Mouse (Mus musculus): ENCODE data around the gene Tmem8b. TPM values are rescaled to one million over a fixed set of nuclear protein-coding genes. Genes with fewer than 3 reads are reported as not detected.

Tmem8b gene
- polyA plus RNA-seq, 1 experiment from 2014 or later, result 5.6 TPM

DNA sequence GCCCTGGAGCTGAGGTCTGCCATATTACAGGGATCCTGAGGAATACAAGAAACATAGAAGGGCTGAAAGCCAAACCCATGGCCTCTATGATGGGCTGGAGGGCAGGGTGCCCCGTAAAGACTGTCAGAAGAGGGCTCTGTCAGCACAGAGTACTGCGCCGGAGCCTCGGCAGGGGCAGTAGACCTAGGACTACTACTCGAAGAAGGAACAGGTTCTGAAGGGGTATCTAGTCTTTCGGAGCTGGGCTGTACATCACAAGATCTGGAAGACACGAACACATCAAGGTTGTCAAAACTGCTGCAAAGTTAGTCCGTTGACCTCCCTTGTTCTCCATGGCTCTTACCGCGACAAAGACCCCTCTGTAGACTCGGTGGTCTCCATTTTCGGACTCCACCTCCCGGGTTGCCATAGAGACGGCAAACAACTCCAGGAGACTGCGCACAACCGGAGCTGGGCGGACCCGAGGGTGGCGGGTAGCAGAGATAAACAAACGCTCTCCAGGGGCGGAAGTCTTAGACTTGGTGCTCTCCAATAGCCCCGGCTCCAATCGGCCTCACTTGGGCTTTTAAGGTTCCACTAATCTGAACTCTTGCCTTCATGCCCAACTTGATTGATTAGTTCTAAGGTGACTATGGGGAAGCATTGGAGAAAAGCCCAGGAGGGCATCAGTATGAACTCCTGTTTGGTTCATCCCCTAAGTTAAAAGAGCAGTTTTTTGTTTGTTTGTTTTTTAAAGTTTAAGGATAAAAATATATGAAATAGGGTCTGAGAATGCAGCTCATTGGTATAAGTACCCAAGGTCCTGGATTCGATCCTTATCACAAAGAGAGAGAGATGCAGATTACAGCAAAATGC is 15.4 kb upstream of the Tmem8b start, which contains the start of gene Spag8:
Spag8 (minus strand) TSS at position 434 of the 855 bp plus-strand sequence.
- 11% methylated on average over 24 of the region's 24 CpGs for WGBS
- 0 out of 2 replicates have a peak within 1 kb of the TSS, but pooled peaks have one; percentile 17 for H3K9ac ChIP-seq (ENCODE audit: low read length)

DNA sequence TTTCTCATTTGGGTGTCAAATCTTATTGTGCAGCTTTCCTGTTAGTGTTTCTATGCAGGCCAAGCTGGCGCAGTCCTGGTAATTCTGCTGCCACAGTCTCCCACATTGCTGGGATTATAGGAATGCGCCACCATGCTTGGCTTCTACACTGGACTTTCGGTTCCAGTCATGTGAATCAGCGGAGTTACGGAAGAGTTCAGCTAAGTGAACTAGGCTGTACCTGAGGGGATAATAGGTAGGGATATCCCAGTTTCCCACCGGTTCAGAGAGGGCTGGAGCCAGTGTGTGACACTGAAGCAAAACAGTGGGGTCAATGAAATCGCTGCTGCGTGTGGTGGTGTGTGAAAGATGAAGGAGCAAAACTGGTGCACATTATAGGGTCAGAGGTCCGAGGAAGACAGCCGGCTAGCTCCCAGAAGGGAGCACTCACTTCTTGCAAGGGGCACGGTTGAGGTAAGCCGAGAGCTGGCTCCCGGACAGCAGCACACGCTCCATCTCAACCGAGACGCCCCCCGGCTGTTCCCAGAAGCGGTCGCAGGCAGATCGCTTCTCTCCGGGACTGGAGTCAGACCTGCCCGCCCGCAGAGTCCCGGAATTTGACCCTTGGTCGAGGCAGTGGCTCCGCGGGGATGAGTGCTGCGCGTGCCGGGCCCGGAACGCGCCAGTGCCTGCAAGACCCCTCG is 13.0 kb upstream of the Tmem8b start:
- DNase-seq (ENCODE audit: low spot score) (no peak), ATAC-seq (peak; percentile 47; the same call in 1 of the 2 replicates)
- 4% methylated on average over 34 of the region's 34 CpGs for WGBS

More for the DNA sequence above, 15.4 kb upstream of the Tmem8b start, which contains the start of gene Spag8:
- Histone ChIP-seq H3K4me3 (ENCODE audit: low read depth, low read length) (peak within 1 kb of the TSS; percentile 17), H3K36me3 (ENCODE audit: control insufficient read depth, insufficient read depth, low read length) (peaks cover 5% of the 10 kb centered on the region; the same call in 1 of the 2 replicates), H3K9me3 (replicated peaks; ENCODE audit: control insufficient read depth, low read length) (0 out of 2 replicates have a peak, but pooled peaks cover 3% of the 10 kb centered on the region), H3K4me2 (ENCODE audit: low read length) (peak within 1 kb of the TSS; percentile 41), H3K4me1 (ENCODE audit: control insufficient read depth, insufficient read depth, low read length) (peaks cover 6% of the 10 kb centered on the region), H3K27ac (ENCODE audit: low read depth, low read length) (no peak within 1 kb of the TSS), H3K27me3 (replicated peaks; ENCODE audit: control insufficient read depth, insufficient read depth, low read length) (no peaks in the 10 kb centered on the region)
- ATAC-seq, result no peak
- peak; percentile 58 for DNase-seq (ENCODE audit: low spot score)

DNA sequence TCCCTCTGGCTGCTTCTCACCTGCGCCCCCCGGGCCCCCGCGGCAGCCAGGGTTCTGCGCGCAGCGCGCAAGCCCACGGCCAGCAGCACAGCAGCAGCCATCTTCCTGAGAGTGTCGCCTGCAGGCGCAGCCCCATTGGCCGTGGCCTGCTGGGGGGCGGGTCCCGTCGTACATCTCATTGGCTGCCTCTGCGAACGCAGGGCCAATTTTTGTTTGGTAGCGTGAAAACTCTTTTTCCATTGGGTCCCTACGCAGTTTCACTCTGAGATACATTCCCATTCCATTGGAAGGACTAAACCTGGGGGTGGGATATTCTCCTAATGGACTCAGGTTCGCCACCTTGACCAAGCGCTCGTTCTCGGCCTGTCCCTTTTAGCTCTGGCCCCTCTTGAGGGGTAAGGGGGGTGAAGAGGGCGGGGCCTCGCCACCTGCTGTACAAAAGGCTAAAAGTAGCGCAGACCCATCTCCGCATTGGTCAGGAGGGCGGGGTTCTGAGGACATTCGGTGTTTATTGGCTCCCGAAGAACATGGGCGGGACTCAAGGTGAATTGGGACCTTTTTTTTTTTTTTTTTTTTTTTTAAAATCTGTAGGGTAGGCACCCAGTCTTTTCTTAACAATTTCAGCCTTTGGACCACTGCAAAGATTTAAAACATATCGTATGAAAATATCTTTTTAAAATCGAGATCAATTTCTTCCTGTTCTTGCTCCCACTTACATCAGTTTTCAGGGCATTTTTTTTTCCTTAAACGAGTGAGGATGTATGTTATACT is 12.2 kb upstream of the Tmem8b start, which contains the start of gene Hint2:
Hint2 (minus strand) TSS at position 128 of the 771 bp plus-strand sequence.
- WGBS, result under 1% methylated on average over 34 of the region's 34 CpGs

More for the DNA sequence above, 13.0 kb upstream of the Tmem8b start:
- Histone ChIP-seq H3K4me1 (ENCODE audit: control insufficient read depth, insufficient read depth, low read length) (peaks cover 6% of the 10 kb centered on the region), H3K4me3 (ENCODE audit: low read depth, low read length) (peak overlapping the region; percentile 77), H3K27ac (ENCODE audit: low read depth, low read length) (peak overlapping the region; percentile 86), H3K27me3 (replicated peaks; ENCODE audit: control insufficient read depth, insufficient read depth, low read length) (no peaks in the 10 kb centered on the region), H3K9ac (ENCODE audit: low read length) (peak overlapping the region; percentile 89), H3K9me3 (replicated peaks; ENCODE audit: control insufficient read depth, low read length) (no peaks in the 10 kb centered on the region), H3K36me3 (ENCODE audit: control insufficient read depth, insufficient read depth, low read length) (no peaks in the 10 kb centered on the region), H3K4me2 (ENCODE audit: low read length) (peak overlapping the region; percentile 81)

DNA sequence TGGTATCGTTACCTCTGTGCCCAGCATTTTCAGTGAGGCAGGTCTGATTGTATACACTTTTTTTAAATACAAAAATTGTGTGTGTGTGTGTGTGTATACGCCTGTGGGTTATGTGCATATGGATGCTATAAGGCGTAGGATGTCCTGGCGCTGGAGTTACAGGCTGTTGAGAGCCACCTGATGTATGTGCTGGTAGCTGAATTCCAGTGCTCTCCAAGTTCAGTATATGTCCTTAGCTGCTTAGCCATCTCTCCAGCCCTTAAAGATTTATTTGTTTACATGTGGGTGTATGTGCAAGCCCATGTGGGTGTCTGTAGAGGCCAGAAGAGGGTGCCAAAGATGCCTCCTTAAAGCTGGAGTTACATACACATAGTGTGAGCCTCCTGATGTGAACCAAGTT is 11.6 kb upstream of the Tmem8b start:
- H3K4me3 ChIP-seq (ENCODE audit: low read depth, low read length), result peak overlapping the region; percentile 77
- H3K27ac ChIP-seq (ENCODE audit: low read depth, low read length), result no peak overlapping the region
- 0 out of 2 replicates have a peak, but pooled peaks cover 1% of the 10 kb centered on the region for H3K27me3 ChIP-seq (replicated peaks; ENCODE audit: control insufficient read depth, insufficient read depth, low read length)
- DNase-seq (ENCODE audit: low spot score) (no peak), ATAC-seq (no peak)
- peaks cover 6% of the 10 kb centered on the region for H3K4me1 ChIP-seq (ENCODE audit: control insufficient read depth, insufficient read depth, low read length)
- peak overlapping the region; percentile 81 for H3K4me2 ChIP-seq (ENCODE audit: low read length)
- 59% methylated on average over 4 of the region's 4 CpGs for WGBS
- no peak overlapping the region for H3K9ac ChIP-seq (ENCODE audit: low read length)
- H3K36me3 ChIP-seq (ENCODE audit: control insufficient read depth, insufficient read depth, low read length), result no peaks in the 10 kb centered on the region
- no peaks in the 10 kb centered on the region for H3K9me3 ChIP-seq (replicated peaks; ENCODE audit: control insufficient read depth, low read length)

More for the DNA sequence above, 12.2 kb upstream of the Tmem8b start, which contains the start of gene Hint2:
- Histone ChIP-seq H3K9me3 (replicated peaks; ENCODE audit: control insufficient read depth, low read length) (no peaks in the 10 kb centered on the region), H3K36me3 (ENCODE audit: control insufficient read depth, insufficient read depth, low read length) (no peaks in the 10 kb centered on the region), H3K9ac (ENCODE audit: low read length) (peak within 1 kb of the TSS; percentile 89), H3K4me3 (ENCODE audit: low read depth, low read length) (peak within 1 kb of the TSS; percentile 77), H3K27ac (ENCODE audit: low read depth, low read length) (peak within 1 kb of the TSS; percentile 86), H3K4me1 (ENCODE audit: control insufficient read depth, insufficient read depth, low read length) (peaks cover 6% of the 10 kb centered on the region), H3K27me3 (replicated peaks; ENCODE audit: control insufficient read depth, insufficient read depth, low read length) (no peaks in the 10 kb centered on the region), H3K4me2 (ENCODE audit: low read length) (peak within 1 kb of the TSS; percentile 81)
- ATAC-seq (peak; percentile 99), DNase-seq (ENCODE audit: low spot score) (peak; percentile 99)

DNA sequence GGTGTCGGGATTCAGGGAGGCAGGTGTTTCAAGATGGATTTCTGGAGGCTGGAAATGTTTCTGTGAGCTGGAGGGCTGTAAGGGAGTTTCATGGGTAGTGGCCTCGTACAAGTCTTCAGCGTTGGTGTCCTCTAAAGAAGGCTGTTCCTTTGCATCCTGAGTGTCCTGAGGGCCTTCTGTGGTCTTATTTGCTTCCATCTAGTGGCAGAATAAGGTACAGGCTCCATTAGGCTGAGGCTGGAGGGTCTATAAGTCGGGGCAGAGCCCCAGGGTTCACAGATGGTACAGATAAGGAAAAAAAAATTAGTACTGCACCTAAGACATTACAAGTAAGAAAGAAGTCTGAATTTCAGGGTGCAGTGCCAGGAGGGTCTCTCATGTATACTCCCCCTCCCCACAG is 2.4 kb upstream of the Tmem8b start:
- Histone ChIP-seq H3K27ac (ENCODE audit: low read depth, low read length) (no peak overlapping the region), H3K36me3 (ENCODE audit: control insufficient read depth, insufficient read depth, low read length) (no peaks in the 10 kb centered on the region), H3K9me3 (replicated peaks; ENCODE audit: control insufficient read depth, low read length) (no peaks in the 10 kb centered on the region), H3K9ac (ENCODE audit: low read length) (no peak overlapping the region), H3K27me3 (replicated peaks; ENCODE audit: control insufficient read depth, insufficient read depth, low read length) (peaks cover 9% of the 10 kb centered on the region; the same call in 1 of the 2 replicates), H3K4me3 (ENCODE audit: low read depth, low read length) (no peak overlapping the region), H3K4me1 (ENCODE audit: control insufficient read depth, insufficient read depth, low read length) (peaks cover 18% of the 10 kb centered on the region), H3K4me2 (ENCODE audit: low read length) (no peak overlapping the region)
- ATAC-seq, result no peak
- WGBS, result 26% methylated on average over 4 of the region's 4 CpGs
- peak; percentile 34 for DNase-seq (ENCODE audit: low spot score)

DNA sequence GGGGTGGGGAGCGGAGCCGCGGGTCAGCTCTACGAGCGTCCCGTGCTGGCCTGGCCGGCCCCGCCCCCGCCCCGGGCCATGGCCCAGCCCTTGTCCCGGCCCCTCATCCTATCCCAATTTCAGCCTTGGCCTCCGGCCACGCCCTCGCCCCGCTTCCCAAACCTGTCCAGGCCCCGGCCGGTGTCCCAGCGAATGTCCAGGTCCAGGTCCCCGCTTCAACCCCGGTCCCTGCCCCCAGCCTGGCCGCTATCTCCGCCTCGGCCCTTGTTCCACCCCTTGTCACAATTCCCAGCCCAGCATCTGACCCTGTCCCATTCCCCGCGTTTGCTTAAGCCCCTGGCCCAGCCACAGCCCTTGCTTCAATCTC is 640 bp downstream of the Tmem8b start:
- ATAC-seq, result peak; percentile 70
- Histone ChIP-seq H3K36me3 (ENCODE audit: control insufficient read depth, insufficient read depth, low read length) (peaks cover 5% of the 10 kb centered on the region), H3K9me3 (replicated peaks; ENCODE audit: control insufficient read depth, low read length) (no peaks in the 10 kb centered on the region), H3K27ac (ENCODE audit: low read depth, low read length) (peak overlapping the region; percentile 65), H3K9ac (ENCODE audit: low read length) (peak overlapping the region; percentile 96), H3K4me1 (ENCODE audit: control insufficient read depth, insufficient read depth, low read length) (peaks cover 23% of the 10 kb centered on the region), H3K27me3 (replicated peaks; ENCODE audit: control insufficient read depth, insufficient read depth, low read length) (0 out of 2 replicates have a peak, but pooled peaks cover 3% of the 10 kb centered on the region), H3K4me3 (ENCODE audit: low read depth, low read length) (peak overlapping the region; percentile 90), H3K4me2 (ENCODE audit: low read length) (peak overlapping the region; percentile 84)
- peak; percentile 16 for DNase-seq (ENCODE audit: low spot score)
- WGBS, result under 1% methylated on average over 22 of the region's 25 CpGs

DNA sequence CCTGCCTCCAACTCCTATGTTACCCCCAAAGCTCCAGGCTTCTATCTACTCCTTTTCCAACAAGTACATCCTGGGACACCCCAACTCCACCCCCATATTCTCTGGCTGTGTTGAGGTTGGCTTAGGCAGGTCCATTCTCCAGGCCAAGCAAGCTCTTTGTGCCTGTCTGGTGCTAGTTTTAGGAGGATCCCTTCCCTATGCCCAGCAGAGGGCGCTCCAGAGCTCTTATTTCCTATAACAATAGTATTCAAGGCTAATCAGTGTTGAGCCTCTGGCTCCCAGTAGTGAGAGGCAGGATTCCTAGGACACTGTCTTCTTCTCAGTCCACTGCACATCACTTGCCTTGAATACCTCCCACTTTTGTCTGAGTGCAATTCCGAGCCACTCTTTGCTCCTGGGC is 3.3 kb downstream of the Tmem8b start:
- H3K4me3 ChIP-seq (ENCODE audit: low read depth, low read length), result no peak overlapping the region
- DNase-seq (ENCODE audit: low spot score), result peak; percentile 96
- peak; percentile 40 for ATAC-seq
- no peak overlapping the region for H3K27ac ChIP-seq (ENCODE audit: low read depth, low read length)
- no peaks in the 10 kb centered on the region for H3K27me3 ChIP-seq (replicated peaks; ENCODE audit: control insufficient read depth, insufficient read depth, low read length)
- H3K36me3 ChIP-seq (ENCODE audit: control insufficient read depth, insufficient read depth, low read length), result peaks cover 31% of the 10 kb centered on the region
- WGBS, result 2% methylated on average over 2 of the region's 2 CpGs
- peak overlapping the region; percentile 84 for H3K4me2 ChIP-seq (ENCODE audit: low read length)
- no peak overlapping the region; the same call in 1 of the 2 replicates for H3K9ac ChIP-seq (ENCODE audit: low read length)
- H3K4me1 ChIP-seq (ENCODE audit: control insufficient read depth, insufficient read depth, low read length), result peaks cover 23% of the 10 kb centered on the region
- H3K9me3 ChIP-seq (replicated peaks; ENCODE audit: control insufficient read depth, low read length), result no peaks in the 10 kb centered on the region

DNA sequence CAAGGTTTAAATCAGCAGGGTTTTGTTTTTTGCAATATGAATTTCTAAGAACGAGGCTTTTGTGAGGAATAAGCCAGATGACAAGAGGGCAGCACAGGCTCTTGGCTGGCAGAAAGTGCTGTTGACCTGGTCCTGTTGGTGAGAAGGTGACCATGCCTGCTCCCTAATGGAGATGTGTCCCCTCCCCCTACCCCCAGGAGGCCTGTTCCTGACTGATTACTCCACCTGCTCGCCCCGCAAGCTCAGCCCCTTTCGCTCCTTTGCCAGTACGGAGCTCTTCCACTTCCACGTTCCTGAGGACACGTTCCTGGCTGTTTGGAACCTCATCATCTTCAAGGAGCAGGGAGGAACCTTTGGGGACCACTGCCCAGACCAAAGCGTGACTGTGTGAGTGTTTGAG is 4.9 kb downstream of the Tmem8b start:
- Histone ChIP-seq H3K4me3 (ENCODE audit: low read depth, low read length) (no peak overlapping the region), H3K9me3 (replicated peaks; ENCODE audit: control insufficient read depth, low read length) (no peaks in the 10 kb centered on the region), H3K36me3 (ENCODE audit: control insufficient read depth, insufficient read depth, low read length) (peaks cover 47% of the 10 kb centered on the region), H3K9ac (ENCODE audit: low read length) (no peak overlapping the region), H3K4me2 (ENCODE audit: low read length) (no peak overlapping the region), H3K27me3 (replicated peaks; ENCODE audit: control insufficient read depth, insufficient read depth, low read length) (no peaks in the 10 kb centered on the region), H3K27ac (ENCODE audit: low read depth, low read length) (no peak overlapping the region), H3K4me1 (ENCODE audit: control insufficient read depth, insufficient read depth, low read length) (peaks cover 20% of the 10 kb centered on the region)
- WGBS, result 85% methylated on average over 8 of the region's 8 CpGs
- DNase-seq (ENCODE audit: low spot score) (no peak), ATAC-seq (no peak)

Measured in forebrain, embryonic 14.5 days (tissue).